Mouse (Mus musculus) lung, adult 2 months (tissue): ENCODE results near the gene Slc34a1.

Experiments used
- CTCF ChIP-seq: fragments of 200-500 bp; IDR thresholded peaks from 2 replicates; pipeline ENCODE4 v1.5.1; 2011; ENCODE audit warnings: mild to moderate bottlenecking, low read length, control low read depth; ENCODE audit not compliant: insufficient read depth
- POLR2A ChIP-seq: fragments of 200-500 bp; IDR thresholded peaks from 2 replicates; pipeline ENCODE4 v1.6.1; 2011; ENCODE audit warnings: low read depth, mild to moderate bottlenecking, control low read depth, low read length, borderline replicate concordance; ENCODE audit errors: extremely low read depth

DNA sequence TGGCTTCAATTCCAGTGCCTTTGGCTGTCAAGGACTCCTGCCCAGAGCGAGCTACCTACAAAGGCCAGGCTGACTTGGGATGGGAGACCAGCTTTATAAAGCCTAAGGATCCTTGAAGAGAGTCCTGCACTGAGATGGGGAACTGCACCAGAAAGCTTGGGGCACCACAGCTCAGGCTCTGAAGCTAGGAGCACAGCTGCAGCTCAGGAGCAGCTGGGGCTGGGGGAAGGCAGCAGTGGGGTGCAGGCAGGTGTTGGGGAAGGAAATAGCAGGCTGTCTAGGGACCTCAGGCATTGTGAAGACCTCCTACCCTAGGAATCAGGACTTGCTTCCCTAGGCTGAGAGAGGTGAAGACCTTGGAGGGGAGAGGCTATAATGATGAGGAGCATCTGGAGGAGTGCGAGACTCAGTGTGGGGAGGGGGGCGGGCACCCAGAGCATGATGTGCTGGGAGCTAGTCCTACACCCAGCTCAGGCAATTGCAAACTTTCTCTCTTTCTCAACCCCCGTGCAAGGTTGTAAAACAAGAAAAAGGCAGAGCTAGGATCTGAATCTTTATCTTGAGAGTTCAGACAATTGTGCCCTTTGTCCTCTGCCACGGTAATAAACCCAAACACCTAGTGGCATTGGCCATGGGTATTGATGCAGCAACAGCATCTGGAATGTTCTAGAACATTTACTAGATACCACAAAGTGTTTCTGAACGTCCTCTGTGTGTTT is 23.6 kb upstream of the Slc34a1 start:
- no peak for TF ChIP-seq POLR2A
- no peak for TF ChIP-seq CTCF
